Mouse (Mus musculus): Measurements from ENCODE around the gene Ccl4. TPM values are rescaled to one million over a fixed set of nuclear protein-coding genes. Genes with fewer than 3 reads are reported as not detected.

Ccl4 gene
- polyA plus RNA-seq (2021) = not detected

DNA sequence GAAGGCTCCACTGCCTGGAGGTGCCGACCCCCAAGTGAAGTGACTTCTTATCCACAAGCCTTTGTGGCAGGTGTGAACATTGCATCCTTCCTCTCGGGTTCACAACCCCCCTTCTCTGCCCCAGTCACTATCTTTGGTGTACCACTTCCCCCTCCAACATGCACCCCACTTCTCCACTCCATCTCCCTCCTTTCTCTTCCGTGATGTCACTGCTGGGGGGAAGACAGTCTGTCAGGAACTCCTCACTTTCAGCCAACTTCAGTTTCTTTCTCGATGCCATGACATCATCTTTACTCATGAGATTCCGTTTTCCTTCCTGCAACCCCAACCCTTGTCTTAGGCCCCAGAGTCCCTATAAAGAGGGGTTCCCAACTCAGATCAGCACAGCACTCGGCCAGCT lies at the start of gene Ccl4:
Gene Ccl4 (plus strand): TSS at position 381 of the 400 bp plus-strand sequence.
- CTCF ChIA-PET = no interaction called here
- POLR2A ChIA-PET = no interaction called here
- DNase-seq (ENCODE audit: low read depth, low spot score) (no peak), ATAC-seq (no peak)
- no peaks in the 10 kb centered on the region for H3K27me3 ChIP-seq
- in situ Hi-C loops (cut with MboI; ENCODE audit: low pct_unique_long_range_greater_than_20kb) = loop anchor here (25.0 kb wide), 1 partner anchor 575 kb away; no protein-coding TSS in a partner anchor
- TF ChIP-seq CTCF (IDR thresholded peaks at IDR 0.05) = no peak

DNA sequence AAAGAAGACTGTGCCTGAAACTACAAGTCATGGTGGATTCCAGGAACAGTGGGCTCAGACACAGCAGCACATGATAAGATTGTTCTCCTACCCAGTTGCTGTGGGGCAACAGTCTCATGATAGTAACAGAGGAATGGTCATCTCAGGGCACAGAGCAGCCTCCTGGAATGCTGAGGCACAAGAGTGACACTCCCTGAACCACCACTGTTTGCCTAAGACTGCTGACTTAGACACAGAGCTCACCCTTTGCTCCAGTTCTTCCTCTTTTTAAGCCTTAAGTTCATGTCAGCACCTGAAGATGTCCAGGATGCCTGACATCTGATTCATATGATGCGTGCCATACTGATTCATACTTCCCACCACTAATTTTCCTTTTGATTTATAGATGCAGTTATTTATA lies 45.8 kb upstream of the Ccl4 start:
- DNase-seq (ENCODE audit: low read depth, low spot score) (no peak), ATAC-seq (no peak)
- ChIA-PET POLR2A (no interaction called here), CTCF (interaction anchor here (1.0 to 2.3 kb wide), 2 partner anchors 15 to 20 kb away, joined by 3 to 5 read pairs; no protein-coding TSS in a partner anchor)
- no peaks in the 10 kb centered on the region for H3K27me3 ChIP-seq
- no peak for TF ChIP-seq CTCF (IDR thresholded peaks at IDR 0.05)
- in situ Hi-C loops (cut with MboI; ENCODE audit: low pct_unique_long_range_greater_than_20kb) = no loop called here

DNA sequence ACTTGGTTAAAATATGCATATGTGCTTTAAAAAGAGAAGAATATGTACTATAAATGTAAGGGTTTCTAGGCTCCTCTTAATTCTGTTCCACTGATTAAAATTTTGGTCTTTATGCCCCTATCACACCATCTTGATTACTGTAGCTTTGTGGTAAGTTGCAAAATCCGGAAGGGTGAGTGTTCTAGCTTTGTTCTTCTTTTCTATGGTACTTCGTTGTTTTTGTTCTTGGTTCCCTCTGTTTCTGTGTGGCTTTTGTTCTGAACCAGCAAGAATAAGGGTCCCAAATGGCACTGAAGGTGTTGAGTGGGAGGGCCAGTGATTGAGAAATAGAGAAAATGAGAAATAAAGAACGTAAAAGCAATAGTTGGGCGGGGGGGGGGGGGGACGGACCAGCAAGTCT lies 44.1 kb upstream of the Ccl4 start:
- ChIA-PET POLR2A (no interaction called here), CTCF (interaction anchor here (1.0 to 2.3 kb wide), 2 partner anchors 13 to 62 kb away, joined by 3 to 5 read pairs; no protein-coding TSS in a partner anchor)
- H3K27me3 ChIP-seq = no peaks in the 10 kb centered on the region
- DNase-seq (ENCODE audit: low read depth, low spot score) = no peak
- no peak for TF ChIP-seq CTCF (IDR thresholded peaks at IDR 0.05)
- no peak for ATAC-seq
- in situ Hi-C loops (cut with MboI; ENCODE audit: low pct_unique_long_range_greater_than_20kb) = no loop called here

DNA sequence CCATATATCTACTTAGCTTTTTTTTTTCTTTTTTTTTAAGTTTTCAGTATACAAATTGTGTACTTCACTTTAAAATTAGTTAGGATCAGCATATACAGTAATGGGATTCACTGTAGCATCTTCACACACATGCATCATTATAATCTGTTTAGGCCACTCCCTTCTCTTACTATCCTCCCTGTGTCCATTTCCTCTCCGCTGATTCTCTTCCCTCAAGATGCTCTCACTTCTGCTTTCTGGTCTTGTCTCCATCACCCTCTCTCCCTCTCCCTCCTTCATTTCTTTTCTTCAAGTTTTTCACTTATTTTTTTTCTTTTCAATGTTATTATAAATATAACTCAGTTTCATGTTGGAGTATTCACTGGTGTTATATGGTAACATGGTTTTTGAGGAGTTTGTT lies 43.3 kb upstream of the Ccl4 start:
- no peaks in the 10 kb centered on the region for H3K27me3 ChIP-seq
- DNase-seq (ENCODE audit: low read depth, low spot score) = no peak
- POLR2A ChIA-PET = no interaction called here
- no peak for ATAC-seq
- no peak for TF ChIP-seq CTCF (IDR thresholded peaks at IDR 0.05)
- CTCF ChIA-PET = interaction anchor here (1.0 kb wide), 1 partner anchor 63 kb away, joined by 3 read pairs; no protein-coding TSS in a partner anchor
- in situ Hi-C loops (cut with MboI; ENCODE audit: low pct_unique_long_range_greater_than_20kb) = no loop called here

DNA sequence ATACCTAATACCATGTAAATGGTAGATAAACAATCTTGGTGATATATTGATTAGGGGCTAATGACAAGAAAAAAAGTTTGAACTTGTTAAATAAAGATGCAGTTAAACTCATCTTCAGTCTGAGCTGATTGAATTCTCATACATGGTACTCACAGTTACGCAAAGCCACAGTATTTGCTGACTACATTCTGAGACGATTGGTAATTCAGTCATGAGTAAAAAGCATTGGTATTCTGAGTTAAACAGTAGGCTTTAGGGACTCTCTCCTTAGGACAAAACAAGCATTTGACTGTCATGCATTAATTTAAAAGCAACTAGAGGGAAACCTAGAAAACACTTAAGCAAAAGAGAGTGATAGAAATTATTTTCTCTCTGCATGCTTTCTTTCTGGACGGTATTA lies 38.8 kb upstream of the Ccl4 start:
- TF ChIP-seq CTCF (IDR thresholded peaks at IDR 0.05) = no peak
- no peak for ATAC-seq
- no peaks in the 10 kb centered on the region for H3K27me3 ChIP-seq
- CTCF ChIA-PET = interaction anchor here (1.3 kb wide), 1 partner anchor 9 kb away, joined by 3 read pairs; no protein-coding TSS in a partner anchor
- POLR2A ChIA-PET = interaction anchor here (0.7 kb wide), 1 partner anchor 232 kb away, joined by 4 read pairs; no protein-coding TSS in a partner anchor
- DNase-seq (ENCODE audit: low read depth, low spot score) = no peak
- in situ Hi-C loops (cut with MboI; ENCODE audit: low pct_unique_long_range_greater_than_20kb) = no loop called here

DNA sequence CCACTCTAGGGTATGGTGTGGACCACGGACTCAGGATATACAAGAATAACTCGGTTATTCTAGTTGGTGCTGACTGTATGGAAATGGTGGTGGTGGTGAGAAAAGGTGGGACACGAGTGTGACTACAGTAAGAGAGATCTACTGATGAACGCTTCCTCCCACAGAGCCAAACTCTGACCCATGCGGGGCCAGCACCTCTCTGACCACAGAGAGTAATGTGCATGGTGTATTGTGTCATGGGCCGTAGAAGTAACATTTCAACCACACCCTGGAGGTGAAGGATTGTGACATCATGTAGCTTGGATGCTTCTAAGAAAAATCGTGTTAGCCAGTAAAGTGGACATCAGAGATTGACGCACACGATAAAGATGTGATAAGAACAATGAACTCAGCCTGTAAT lies 33.6 kb upstream of the Ccl4 start:
- ATAC-seq = no peak
- H3K27me3 ChIP-seq = no peaks in the 10 kb centered on the region
- in situ Hi-C loops (cut with MboI; ENCODE audit: low pct_unique_long_range_greater_than_20kb) = loop anchor here (5.0 kb wide), 1 partner anchor 62 kb away; no protein-coding TSS in a partner anchor
- no peak for TF ChIP-seq CTCF (IDR thresholded peaks at IDR 0.05)
- ChIA-PET CTCF (no interaction called here), POLR2A (no interaction called here)
- DNase-seq (ENCODE audit: low read depth, low spot score) = no peak

DNA sequence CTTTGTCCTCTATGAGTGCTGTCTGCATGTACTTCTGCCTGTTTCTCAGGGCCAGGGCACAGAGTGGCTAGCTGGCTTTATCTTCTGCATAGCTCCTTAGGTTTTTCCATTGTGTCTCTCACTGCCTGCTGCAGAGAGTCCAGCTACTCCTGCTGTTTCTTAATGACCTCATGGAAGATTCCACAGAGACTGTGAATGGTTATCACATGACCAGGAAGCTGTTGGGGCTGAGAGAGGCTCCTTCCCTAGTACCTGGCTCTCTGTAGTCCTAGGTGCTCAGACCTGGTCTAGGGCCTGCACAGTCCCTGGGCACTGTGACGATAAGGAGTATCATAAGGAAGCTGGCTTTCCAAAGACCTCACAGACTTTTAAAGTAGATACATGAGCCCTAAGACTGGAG lies 31.8 kb upstream of the Ccl4 start:
- TF ChIP-seq CTCF (IDR thresholded peaks at IDR 0.05) = no peak
- no peaks in the 10 kb centered on the region for H3K27me3 ChIP-seq
- ChIA-PET POLR2A (no interaction called here), CTCF (interaction anchor here (0.8 to 2.4 kb wide), 7 partner anchors 9 to 108 kb away, joined by 3 to 8 read pairs (median 4); no protein-coding TSS in a partner anchor)
- ATAC-seq (no peak), DNase-seq (ENCODE audit: low read depth, low spot score) (no peak)
- in situ Hi-C loops (cut with MboI; ENCODE audit: low pct_unique_long_range_greater_than_20kb) = no loop called here

DNA sequence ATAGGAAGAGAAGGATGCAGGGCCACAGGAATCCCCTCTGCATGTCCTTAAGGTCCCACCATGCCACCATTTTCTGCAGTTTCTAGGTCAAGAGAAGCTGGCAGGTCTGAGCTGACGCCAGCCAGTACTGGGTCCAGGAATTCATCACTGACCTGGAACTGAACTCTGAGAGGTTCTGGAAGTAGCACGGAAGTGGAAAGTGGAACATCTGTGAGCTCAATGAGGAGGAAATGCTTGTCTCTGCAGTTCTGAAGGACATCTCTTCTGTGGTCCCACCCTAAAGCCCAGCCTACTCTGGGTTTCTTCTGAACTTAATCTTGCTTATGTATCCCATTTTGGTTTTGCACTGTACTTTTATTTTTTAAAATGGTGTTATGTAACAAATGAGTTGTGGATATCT lies 31.3 kb upstream of the Ccl4 start:
- POLR2A ChIA-PET = no interaction called here
- no peak for DNase-seq (ENCODE audit: low read depth, low spot score)
- no peak for ATAC-seq
- CTCF ChIA-PET = interaction anchor here (1.1 to 2.9 kb wide), 7 partner anchors 10 to 107 kb away, joined by 3 to 9 read pairs (median 5); no protein-coding TSS in a partner anchor
- in situ Hi-C loops (cut with MboI; ENCODE audit: low pct_unique_long_range_greater_than_20kb) = no loop called here
- no peak for TF ChIP-seq CTCF (IDR thresholded peaks at IDR 0.05)
- no peaks in the 10 kb centered on the region for H3K27me3 ChIP-seq

DNA sequence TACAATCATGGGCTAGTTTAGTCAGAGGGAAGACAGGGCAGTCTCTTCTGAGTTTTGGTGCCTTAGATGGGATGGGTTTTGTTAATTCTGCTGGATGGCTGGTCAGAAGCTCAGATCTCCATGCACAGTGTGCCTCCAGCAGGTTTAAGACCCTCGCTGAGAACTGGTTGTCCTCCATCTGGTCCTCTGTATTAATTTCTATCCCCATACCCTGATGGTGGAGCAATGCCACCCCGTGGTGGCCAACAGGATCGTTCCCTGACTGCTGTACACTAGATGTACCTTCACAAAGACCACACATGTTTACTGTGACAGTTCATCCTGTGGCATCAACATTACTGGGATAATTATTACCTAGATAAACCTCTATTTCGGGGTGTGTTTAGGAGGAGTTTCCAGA lies 29.6 kb upstream of the Ccl4 start:
- TF ChIP-seq CTCF (IDR thresholded peaks at IDR 0.05) = peak; percentile 86
- in situ Hi-C loops (cut with MboI; ENCODE audit: low pct_unique_long_range_greater_than_20kb) = no loop called here
- DNase-seq (ENCODE audit: low read depth, low spot score) (no peak), ATAC-seq (no peak)
- CTCF ChIA-PET = interaction anchor here (1.0 to 2.9 kb wide), 9 partner anchors 9 to 108 kb away, joined by 3 to 9 read pairs (median 3); partner anchors contain the start of gene Ccl3
- H3K27me3 ChIP-seq = no peaks in the 10 kb centered on the region
- POLR2A ChIA-PET = no interaction called here

DNA sequence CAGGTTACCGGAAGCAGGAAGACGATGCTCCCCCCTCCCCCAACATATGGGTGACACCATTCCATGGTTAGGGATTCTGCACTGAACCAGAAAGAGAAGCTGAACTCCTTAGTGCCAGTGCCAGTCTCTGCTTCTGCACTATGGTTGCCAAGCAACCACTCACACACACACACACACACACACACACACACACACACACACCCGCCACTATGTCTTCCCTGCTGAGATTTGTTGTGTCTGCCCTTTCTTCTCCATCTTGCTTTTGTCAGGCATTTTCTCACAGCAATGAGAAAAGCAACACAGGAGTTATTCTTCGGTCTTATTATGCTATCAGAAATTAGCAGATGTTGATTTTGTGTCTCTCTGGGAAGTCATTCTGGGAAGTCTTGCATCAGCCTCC lies 28.0 kb upstream of the Ccl4 start:
- DNase-seq (ENCODE audit: low read depth, low spot score) = no peak
- TF ChIP-seq CTCF (IDR thresholded peaks at IDR 0.05) = no peak
- H3K27me3 ChIP-seq = no peaks in the 10 kb centered on the region
- in situ Hi-C loops (cut with MboI; ENCODE audit: low pct_unique_long_range_greater_than_20kb) = no loop called here
- CTCF ChIA-PET = interaction anchor here (1.4 kb wide), 1 partner anchor 78 kb away, joined by 3 read pairs; no protein-coding TSS in a partner anchor
- ATAC-seq = no peak
- POLR2A ChIA-PET = no interaction called here

DNA sequence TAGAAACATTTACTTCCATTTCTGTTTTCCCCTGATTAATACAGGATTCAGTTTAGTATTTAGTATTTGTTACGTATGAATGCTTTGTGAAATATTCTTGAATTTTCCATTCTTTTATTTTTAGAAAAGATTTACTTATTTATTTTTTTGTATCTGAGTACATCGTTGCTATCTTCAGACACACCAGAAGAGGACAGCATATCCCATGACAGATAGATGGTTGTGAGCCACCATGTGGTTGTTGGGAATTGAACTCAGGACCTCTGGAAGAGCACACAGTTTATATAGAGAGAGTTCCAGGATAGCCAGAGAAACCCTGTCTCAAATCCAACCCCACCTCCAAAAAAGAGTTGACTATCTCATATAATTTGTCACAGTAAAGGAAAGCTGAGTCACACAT lies 27.5 kb upstream of the Ccl4 start:
- peak; percentile 49 for TF ChIP-seq CTCF (IDR thresholded peaks at IDR 0.05)
- ATAC-seq (no peak), DNase-seq (ENCODE audit: low read depth, low spot score) (no peak)
- in situ Hi-C loops (cut with MboI; ENCODE audit: low pct_unique_long_range_greater_than_20kb) = loop anchor here (5.0 kb wide), 1 partner anchor 198 kb away; the partner anchor contains the start of gene 1700020L24Rik
- POLR2A ChIA-PET = no interaction called here
- CTCF ChIA-PET = interaction anchor here (1.4 kb wide), 1 partner anchor 78 kb away, joined by 3 read pairs; no protein-coding TSS in a partner anchor
- no peaks in the 10 kb centered on the region for H3K27me3 ChIP-seq

Data from Patski (cell line).